Mouse (Mus musculus) hindbrain, embryonic 14.5 days (tissue): ENCODE results near the gene Akr1d1. TPM values are rescaled to one million over a fixed set of nuclear protein-coding genes. Genes with fewer than 3 reads are reported as not detected.
A peak's percentile ranks its signal among the peaks of the same experiment; 100 is the strongest.

Experiments used
- ATAC-seq: fragments of 200-750 bp; cut with Nextera tagmentation; 2 replicates; pipeline ENCODE4 v1.8.0; 2017; ENCODE audit warnings: moderate number of reproducible peaks, mild to moderate bottlenecking, moderate TSS enrichment, moderate library complexity; ENCODE audit not compliant: low FRiP score
- DNase-seq: peaks from one replicate; pipeline ENCODE4 v3.0.0-alpha.2; 2015; ENCODE audit warnings: low spot score
- H3K27ac ChIP-seq: fragments of 300-500 bp; sonication (generic); 2 replicates; pipeline ENCODE4 v1.5.1; 2014; ENCODE audit warnings: mild to moderate bottlenecking, moderate library complexity
- H3K27me3 ChIP-seq: fragments of 300-500 bp; sonication (generic); 2 replicates; pipeline ENCODE4 v1.6.1; 2014; ENCODE audit warnings: mild to moderate bottlenecking, low read length, mixed read lengths; ENCODE audit not compliant: control insufficient read depth, insufficient read depth
- H3K36me3 ChIP-seq: fragments of 300-500 bp; sonication (generic); replicated peaks from 2 replicates; pipeline ENCODE4 v1.6.1; 2014; ENCODE audit not compliant: control insufficient read depth, insufficient read depth
- H3K4me1 ChIP-seq: fragments of 300-500 bp; sonication (generic); replicated peaks from 2 replicates; pipeline ENCODE4 v1.6.1; 2014; ENCODE audit warnings: antibody characterized with exemption, low read length, mixed read lengths; ENCODE audit not compliant: control insufficient read depth, insufficient read depth
- H3K4me2 ChIP-seq: fragments of 300-500 bp; sonication (generic); replicated peaks from 2 replicates; pipeline ENCODE4 v1.6.1; 2014; ENCODE audit warnings: mild to moderate bottlenecking, moderate library complexity
- H3K4me3 ChIP-seq: fragments of 300-500 bp; sonication (generic); replicated peaks from 2 replicates; pipeline ENCODE4 v1.5.1; 2014; ENCODE audit warnings: mild to moderate bottlenecking, low read length
- H3K9ac ChIP-seq: fragments of 300-500 bp; sonication (generic); 2 replicates; pipeline ENCODE4 v1.6.1; 2014
- H3K9me3 ChIP-seq: fragments of 300-500 bp; sonication (generic); 2 replicates; pipeline ENCODE4 v1.6.1; 2016; ENCODE audit warnings: low read length; ENCODE audit not compliant: control insufficient read depth
- WGBS: fragments of 180-500 bp; shearing (Covaris S2); extraction: QIAGEN DNeasy Blood & Tissue Kit; methylation state at CpG from one replicate; pipeline ENCODE4 v1.1.7; 2014; 5-methylcytosine and 5-hydroxymethylcytosine counted together
- polyA plus RNA-seq: library from polyadenylated mRNA; unstranded; fragments of >200 nt; fragmentation: Nextera tagmentation; extraction: Ambion mirVana; gene quantifications from 2 replicates; pipeline ENCODE4 v1.2.1, GENCODE M21; 2014

Akr1d1 gene
- polyA plus RNA-seq, 1 experiment from 2014 or later: not detected

GRCm38 (mm10) chr6:37552760-37553159 lies 22.8 kb downstream of the Akr1d1 start:
- Histone ChIP-seq H3K9ac (no peak overlapping the region), H3K36me3 (no peaks in the 10 kb centered on the region), H3K9me3 (no peaks in the 10 kb centered on the region), H3K4me2 (no peak overlapping the region), H3K4me3 (no peak overlapping the region), H3K27ac (no peak overlapping the region), H3K4me1 (no peaks in the 10 kb centered on the region), H3K27me3 (no peaks in the 10 kb centered on the region)
- 84% methylated on average over 2 of the region's 2 CpGs for WGBS
- ATAC-seq (no peak), DNase-seq (no peak)

DNA sequence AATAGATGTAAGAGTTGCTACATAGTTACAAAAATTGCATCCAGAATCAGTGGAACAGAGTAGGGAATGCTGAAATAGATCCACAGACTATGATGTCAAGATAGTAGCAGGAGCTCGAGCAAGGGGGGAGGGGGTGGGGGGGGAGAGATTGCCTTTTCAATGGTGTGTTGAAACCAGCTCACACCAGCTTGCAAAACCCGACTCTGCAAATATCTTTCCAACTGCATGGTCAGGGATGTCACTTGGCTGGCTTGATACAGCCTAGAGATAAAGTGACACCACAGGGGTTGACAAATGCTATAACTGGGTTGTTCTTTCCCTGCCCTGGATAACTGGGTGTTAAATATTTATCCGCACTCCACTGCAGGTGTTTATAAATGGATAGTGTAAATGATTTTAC lies 24.0 kb downstream of the Akr1d1 start:
- Histone ChIP-seq H3K36me3 (no peaks in the 10 kb centered on the region), H3K4me3 (no peak overlapping the region), H3K9me3 (no peaks in the 10 kb centered on the region)

GRCm38 (mm10) chr6:37554327-37554726 lies 24.4 kb downstream of the Akr1d1 start:
- 81% methylated on average over 1 of the region's 1 CpGs for WGBS
- H3K9ac ChIP-seq: no peak overlapping the region
- no peak overlapping the region for H3K27ac ChIP-seq
- no peak overlapping the region for H3K4me3 ChIP-seq
- no peaks in the 10 kb centered on the region for H3K9me3 ChIP-seq
- DNase-seq (no peak), ATAC-seq (no peak)
- no peaks in the 10 kb centered on the region for H3K4me1 ChIP-seq
- no peaks in the 10 kb centered on the region for H3K36me3 ChIP-seq
- no peaks in the 10 kb centered on the region for H3K27me3 ChIP-seq
- H3K4me2 ChIP-seq: no peak overlapping the region

More for the DNA sequence above, 24.0 kb downstream of the Akr1d1 start:
- no peak overlapping the region for H3K4me2 ChIP-seq
- H3K27ac ChIP-seq: no peak overlapping the region
- DNase-seq (no peak), ATAC-seq (no peak)
- no peaks in the 10 kb centered on the region for H3K4me1 ChIP-seq
- no peaks in the 10 kb centered on the region for H3K27me3 ChIP-seq
- H3K9ac ChIP-seq: no peak overlapping the region
- WGBS: 79% methylated on average over 3 of the region's 3 CpGs

DNA sequence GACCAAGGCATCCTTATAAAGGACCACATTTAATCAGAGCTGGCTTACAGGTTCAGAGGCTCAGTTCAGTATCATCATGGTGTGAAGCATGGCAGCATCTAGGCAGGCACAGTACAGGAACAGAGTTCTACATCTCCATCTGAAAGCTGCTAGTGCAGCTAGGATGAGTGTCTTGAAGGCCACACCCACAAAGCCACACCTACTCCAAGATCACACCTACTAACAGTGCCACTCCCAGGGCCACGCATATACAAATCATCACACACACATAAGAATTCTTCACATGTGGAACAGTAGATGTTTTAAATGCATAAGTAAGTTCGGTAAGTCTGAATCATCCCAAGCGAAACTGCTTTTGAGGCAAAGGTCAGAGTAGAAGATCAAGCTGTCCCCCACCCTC lies 33.9 kb downstream of the Akr1d1 start:
- no peak overlapping the region for H3K27ac ChIP-seq
- no peak for DNase-seq
- H3K4me2 ChIP-seq: no peak overlapping the region
- no peak overlapping the region for H3K9ac ChIP-seq
- no peaks in the 10 kb centered on the region for H3K9me3 ChIP-seq
- no peaks in the 10 kb centered on the region for H3K27me3 ChIP-seq
- no peak overlapping the region for H3K4me3 ChIP-seq
- 90% methylated on average over 3 of the region's 3 CpGs for WGBS
- ATAC-seq: no peak
- no peaks in the 10 kb centered on the region for H3K36me3 ChIP-seq
- no peaks in the 10 kb centered on the region for H3K4me1 ChIP-seq

- 83% methylated on average over 1 of the region's 1 CpGs for whole genome bisulfite sequencing
- no peak for ATAC-seq
Observed at GRCm38 (mm10) chr6:37567363-37567762, 37.4 kb downstream of the Akr1d1 start.

DNA sequence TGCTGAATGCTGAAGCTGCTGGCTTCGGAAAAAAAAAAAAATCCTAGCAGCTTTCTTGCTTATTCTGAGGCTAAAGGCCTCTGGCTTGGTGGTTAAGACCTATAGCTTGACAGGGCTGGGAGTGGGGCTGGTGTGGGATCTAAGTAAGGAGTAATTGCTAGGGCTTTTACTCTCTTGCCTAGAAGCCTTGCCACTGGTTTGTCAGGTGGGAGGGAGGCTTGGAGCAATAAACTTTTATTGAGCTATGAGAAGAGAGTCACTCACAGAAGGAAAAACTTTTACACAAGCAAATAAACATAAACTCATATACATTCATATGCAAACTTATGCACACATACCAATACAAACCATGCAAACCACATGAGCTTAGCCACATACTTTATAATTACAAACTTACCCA lies 42.0 kb downstream of the Akr1d1 start:
- no peak overlapping the region for H3K4me2 ChIP-seq
- no peak overlapping the region for H3K4me3 ChIP-seq
- WGBS: 84% methylated on average over 1 of the region's 1 CpGs
- no peaks in the 10 kb centered on the region for H3K4me1 ChIP-seq
- no peaks in the 10 kb centered on the region for H3K36me3 ChIP-seq
- no peak for DNase-seq
- no peak for ATAC-seq
- H3K27me3 ChIP-seq: no peaks in the 10 kb centered on the region
- H3K27ac ChIP-seq: no peak overlapping the region
- H3K9ac ChIP-seq: no peak overlapping the region
- H3K9me3 ChIP-seq: no peaks in the 10 kb centered on the region

More at GRCm38 (mm10) chr6:37567363-37567762, 37.4 kb downstream of the Akr1d1 start:
- no peaks in the 10 kb centered on the region for H3K4me1 ChIP-seq
- no peaks in the 10 kb centered on the region for H3K36me3 ChIP-seq
- no peaks in the 10 kb centered on the region for H3K9me3 ChIP-seq
- H3K27me3 ChIP-seq: no peaks in the 10 kb centered on the region
- no peak for DNase-seq
- H3K9ac ChIP-seq: no peak overlapping the region
- H3K4me3 ChIP-seq: no peak overlapping the region
- H3K27ac ChIP-seq: no peak overlapping the region
- H3K4me2 ChIP-seq: no peak overlapping the region

- no peaks in the 10 kb centered on the region for H3K9me3 ChIP-seq
- no peak for DNase-seq
- no peaks in the 10 kb centered on the region for H3K27me3 ChIP-seq
- WGBS: 80% methylated on average over 2 of the region's 2 CpGs
- no peaks in the 10 kb centered on the region for H3K36me3 ChIP-seq
- no peak overlapping the region for H3K4me3 ChIP-seq
- H3K4me1 ChIP-seq: no peaks in the 10 kb centered on the region
- no peak overlapping the region for H3K4me2 ChIP-seq
- no peak overlapping the region for H3K9ac ChIP-seq
- ATAC-seq: no peak
- H3K27ac ChIP-seq: no peak overlapping the region
Observed at GRCm38 (mm10) chr6:37572935-37573334, 43.0 kb downstream of the Akr1d1 start.

GRCm38 (mm10) chr6:37580476-37580875 lies 50.5 kb downstream of the Akr1d1 start:
- Histone ChIP-seq H3K27me3 (no peaks in the 10 kb centered on the region), H3K4me1 (no peaks in the 10 kb centered on the region), H3K9me3 (no peaks in the 10 kb centered on the region), H3K4me3 (no peak overlapping the region), H3K36me3 (no peaks in the 10 kb centered on the region), H3K4me2 (no peak overlapping the region), H3K27ac (no peak overlapping the region), H3K9ac (no peak overlapping the region)
- no peak for ATAC-seq
- DNase-seq: no peak
- WGBS: 73% methylated on average over 5 of the region's 5 CpGs

GRCm38 (mm10) chr6:37589340-37589962 lies 59.5 kb downstream of the Akr1d1 start:
- 0% methylated on average over 4 of the region's 4 CpGs for WGBS

DNA sequence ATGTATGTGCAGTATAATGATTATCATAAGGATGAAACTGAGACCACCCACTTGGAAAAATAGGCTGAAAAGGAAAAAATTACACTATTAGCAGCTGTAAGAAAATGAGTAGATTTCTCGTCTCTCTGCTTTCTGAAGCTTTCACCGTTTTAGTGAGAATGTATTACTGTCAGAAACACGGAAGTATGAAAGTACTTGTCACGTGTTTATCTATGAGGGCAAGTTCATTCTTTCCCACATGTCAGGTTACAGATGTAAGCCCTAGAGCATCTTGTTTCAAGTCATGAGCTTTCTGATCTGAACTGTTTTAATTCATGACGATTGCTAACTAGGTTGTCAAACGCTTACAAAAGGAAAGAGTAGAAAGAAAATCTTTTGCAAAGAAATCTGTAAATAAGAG lies 60.8 kb downstream of the Akr1d1 start:
- Histone ChIP-seq H3K27me3 (no peaks in the 10 kb centered on the region), H3K4me3 (no peak overlapping the region), H3K9me3 (no peaks in the 10 kb centered on the region), H3K9ac (no peak overlapping the region), H3K27ac (0 out of 2 replicates have a peak overlapping the region, but pooled peaks have one; percentile 82), H3K36me3 (no peaks in the 10 kb centered on the region), H3K4me1 (peaks cover 28% of the 10 kb centered on the region), H3K4me2 (no peak overlapping the region)
- WGBS: 77% methylated on average over 6 of the region's 6 CpGs
- DNase-seq (no peak), ATAC-seq (no peak)

More at GRCm38 (mm10) chr6:37589340-37589962, 59.5 kb downstream of the Akr1d1 start:
- peak; percentile 93 for DNase-seq
- Histone ChIP-seq H3K4me1 (peaks cover 28% of the 10 kb centered on the region), H3K36me3 (no peaks in the 10 kb centered on the region), H3K9ac (no peak overlapping the region; the same call in 1 of the 2 replicates), H3K4me2 (no peak overlapping the region), H3K27me3 (no peaks in the 10 kb centered on the region), H3K4me3 (no peak overlapping the region), H3K27ac (peak overlapping the region; percentile 82), H3K9me3 (no peaks in the 10 kb centered on the region)
- peak; percentile 88 for ATAC-seq
